Mouse (Mus musculus) lung, postnatal 36 days (tissue): ENCODE data around the gene Smyd4.

ENCODE experiments used
- DNase-seq: peaks from one replicate; pipeline ENCODE4 v3.0.0; 2022; ENCODE audit warnings: mixed read lengths

Gene Smyd4

DNA sequence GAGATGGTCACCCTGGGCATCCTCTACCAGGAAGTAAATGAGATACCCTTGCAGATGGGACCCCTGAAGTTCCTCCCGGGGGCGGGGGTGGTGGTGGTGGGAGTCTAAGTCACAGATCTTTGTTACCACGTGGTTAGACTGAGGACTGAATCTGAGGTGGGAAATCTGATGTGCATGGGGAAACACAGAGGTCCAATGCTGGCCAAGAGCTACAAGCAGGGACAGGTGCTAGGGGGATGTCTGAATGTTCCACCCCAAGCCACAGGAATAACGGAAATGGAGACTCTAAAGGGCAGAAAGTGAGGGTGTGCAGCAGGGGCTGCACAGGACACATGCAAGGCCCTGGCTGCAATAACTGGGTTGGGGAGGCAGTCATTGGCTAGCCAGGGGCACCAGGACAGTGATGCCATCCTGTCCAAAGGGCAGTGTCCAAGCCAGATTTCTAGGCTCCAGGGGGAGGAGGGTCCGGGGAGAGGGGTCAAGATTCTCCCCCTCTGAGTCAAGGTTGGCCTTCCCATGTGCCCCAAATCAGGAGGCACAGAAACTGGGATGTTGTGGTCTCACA lies 72.7 kb downstream of the Smyd4 start:
- DNase-seq: no peak

DNA sequence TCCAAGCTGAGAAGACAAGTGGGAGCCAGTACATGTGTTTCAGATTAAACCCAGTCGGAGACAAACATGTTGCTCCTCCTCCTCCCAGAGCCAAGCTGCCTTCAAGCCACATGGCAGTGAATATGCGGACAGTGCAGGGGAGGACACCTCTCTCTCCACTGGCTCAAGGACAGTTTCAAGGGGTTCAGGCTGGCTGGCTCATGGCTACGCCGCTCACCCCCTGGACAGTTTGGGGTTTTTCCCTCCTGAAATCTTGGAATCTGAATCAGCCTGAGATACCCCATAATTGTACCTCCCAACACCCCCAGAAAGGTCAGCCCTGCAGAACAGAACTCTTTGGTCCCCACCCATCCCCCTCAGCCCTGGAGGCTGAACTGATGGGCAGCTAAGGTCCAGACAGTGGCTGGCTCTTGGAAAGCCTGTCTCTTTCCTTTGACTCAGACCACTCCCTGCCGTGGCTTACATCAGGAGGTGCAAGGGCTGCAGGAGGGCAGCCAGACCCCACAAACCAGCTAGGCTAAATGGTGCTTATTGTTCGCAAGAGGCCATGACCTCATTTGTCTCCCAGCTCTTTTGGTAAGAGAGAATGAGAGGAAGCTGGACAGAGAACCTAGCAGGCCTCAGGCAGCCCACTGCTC lies 73.3 kb downstream of the Smyd4 start:
- no peak for DNase-seq

DNA sequence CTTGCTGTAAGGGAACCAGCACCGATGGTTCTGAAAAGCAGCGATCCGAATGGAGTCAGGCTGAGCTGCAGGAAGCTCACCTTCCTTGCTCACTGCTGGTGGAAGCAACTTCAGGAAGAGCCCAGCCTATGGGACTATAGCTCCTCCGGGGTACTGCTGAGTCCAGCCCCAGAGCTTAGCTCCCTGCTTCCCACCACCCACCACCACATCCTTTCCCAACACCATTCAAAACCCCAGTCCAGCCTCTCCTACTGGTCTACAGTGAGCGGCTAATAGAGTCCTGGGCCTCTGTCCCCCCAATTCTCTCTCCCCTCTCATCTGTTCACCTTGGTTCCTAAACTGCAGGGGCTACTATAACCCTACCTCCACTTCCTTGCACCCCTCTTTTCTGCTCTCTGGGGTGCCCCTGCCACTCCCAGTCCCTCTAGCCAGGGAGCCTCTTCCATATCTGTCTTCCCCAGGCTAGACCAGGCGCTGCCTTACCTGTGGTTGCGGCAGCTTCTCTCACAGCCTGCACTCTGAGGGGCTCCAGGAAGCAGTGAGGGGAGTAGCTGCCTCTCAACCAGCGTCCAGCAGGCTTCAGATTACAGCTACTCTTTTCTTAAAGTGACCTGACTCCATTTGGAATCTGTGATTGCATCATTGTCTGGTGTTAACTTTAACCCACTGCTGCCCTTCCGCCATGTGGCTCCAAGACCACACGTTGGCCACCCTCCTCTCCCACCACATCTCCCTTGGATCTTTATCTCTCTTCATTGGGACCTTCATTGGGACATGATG lies 74.0 kb downstream of the Smyd4 start, which contains the start of gene Serpinf1:
Gene Serpinf1 (minus strand): TSS at position 689 of the 780 bp plus-strand sequence.
- no peak for DNase-seq

DNA sequence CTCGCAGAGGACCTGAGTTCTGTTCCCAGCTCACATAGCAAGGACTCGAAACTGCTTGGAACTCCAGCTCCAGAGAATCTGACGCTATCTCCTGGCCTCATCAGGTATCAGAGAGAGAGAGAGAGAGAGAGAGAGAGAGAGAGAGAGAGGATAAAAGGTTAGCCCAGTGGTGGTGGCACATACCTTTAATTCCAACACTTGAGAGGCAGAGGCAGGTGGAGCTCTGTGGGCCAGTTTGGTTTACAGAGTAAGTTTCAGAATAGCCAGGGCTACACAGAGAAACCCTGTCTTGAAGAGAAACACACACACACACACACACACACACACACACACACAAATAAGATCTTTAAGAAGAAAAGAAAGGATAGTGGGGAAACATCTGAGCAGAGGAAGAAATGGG lies 74.9 kb downstream of the Smyd4 start:
- DNase-seq: no peak

DNA sequence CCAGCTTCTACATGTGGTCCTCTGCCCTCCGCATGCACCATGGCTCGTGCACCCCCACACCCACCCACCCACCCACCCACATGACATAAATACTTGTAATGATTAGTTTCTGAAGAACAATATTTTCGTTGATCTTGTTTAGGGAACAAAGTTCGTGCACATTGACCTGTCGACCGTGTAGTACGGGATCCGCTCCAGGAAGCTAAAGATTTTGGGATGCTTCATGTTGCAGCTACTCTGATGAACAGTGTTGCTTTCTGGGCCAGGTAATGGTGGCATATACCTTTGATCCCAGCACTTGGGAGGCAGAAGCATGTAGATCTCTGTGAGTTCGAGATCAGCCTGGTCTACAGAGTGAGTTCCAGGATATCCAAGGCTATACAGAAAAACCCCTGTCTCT lies 75.8 kb downstream of the Smyd4 start:
- DNase-seq: no peak

DNA sequence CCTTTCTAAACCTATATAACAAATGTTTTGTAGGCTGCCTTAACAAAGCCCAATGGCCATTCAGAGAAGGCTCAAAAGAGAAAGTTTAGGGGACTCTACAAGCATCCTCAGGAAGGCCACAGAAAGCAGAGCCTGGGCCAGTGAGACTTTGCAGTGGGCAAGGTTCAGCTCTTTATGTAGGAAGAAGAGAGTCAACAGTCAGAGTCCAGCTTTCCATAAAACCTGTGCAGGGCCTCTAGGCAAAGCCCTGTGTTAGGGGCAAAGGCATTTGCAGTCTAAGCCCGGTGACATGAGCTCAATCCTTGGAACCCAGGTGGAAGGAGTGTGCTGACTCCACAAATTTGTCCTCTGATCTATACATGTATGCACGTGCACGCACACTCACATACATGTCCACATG lies 76.2 kb downstream of the Smyd4 start:
- DNase-seq: no peak

DNA sequence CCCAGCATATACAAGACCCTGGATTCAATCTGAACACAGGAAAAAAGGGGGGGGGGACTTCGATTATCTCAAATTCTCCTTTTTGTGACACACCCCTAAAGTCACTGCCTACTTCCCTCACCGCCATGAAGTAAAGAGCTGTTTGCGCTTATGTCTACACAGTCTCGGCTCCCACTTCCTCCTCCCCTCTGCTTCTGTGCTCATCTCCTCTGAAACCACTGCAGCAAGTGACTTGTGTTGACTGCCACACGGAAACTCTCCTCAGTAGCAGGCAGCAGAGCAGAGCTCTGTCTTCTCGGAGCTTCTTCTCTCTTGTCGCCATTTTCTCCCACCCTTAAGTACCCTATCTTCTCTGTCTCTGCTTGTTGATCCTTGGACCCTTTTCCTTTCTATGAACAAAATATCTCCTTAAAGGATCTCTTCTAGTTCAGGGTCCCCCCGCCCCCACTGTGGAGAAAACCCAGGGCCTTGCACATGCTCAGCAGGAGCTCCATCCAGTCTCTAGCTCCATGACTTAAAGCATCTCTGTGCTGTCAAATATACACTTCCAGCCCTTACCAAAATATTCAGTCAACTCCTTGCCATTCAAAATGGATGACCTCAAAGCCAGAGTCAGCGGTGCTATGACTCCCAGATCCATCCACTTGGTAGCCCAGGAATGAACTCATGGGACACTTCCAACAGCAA lies 80.9 kb downstream of the Smyd4 start:
- DNase-seq: peak; percentile 51

DNA sequence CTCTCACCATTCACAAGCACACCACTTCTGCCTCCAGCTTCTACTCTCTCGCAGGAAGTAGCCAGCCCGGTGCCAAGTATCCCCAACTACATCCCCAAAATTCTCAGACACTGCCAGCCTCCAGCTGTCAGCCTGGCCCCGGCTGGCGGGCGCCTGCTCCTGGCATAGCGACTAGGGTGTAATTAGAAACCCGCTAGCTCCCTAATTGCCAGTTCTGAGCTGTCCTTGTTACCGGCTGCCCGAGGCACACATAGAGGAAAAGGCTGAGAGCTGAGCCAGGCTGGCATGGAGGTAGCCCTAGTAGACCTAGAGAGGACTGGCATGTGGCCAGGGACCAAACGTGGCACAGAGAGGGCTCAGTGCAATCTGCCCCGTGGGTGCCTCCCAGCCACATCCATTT lies 83.1 kb downstream of the Smyd4 start:
- DNase-seq: no peak

DNA sequence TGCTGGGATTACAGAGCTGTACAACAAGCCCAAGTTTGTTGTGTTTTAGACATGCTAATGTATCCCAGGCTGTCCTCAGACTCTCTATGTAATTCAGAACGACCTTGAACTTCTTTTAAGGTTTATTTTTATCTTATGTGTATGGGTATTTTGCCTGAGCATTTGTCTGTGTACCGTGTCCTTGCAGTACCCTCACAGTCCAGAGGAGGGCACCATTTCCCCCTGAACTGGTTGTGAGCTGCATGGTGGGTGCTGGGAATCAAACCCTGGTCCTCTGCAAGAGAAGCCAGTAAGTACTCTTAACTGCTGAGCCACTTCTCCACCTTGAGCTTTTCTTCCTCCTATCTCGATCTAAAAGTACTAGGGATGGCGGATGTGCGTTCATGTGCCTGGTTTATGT lies 85.9 kb downstream of the Smyd4 start:
- DNase-seq: no peak

DNA sequence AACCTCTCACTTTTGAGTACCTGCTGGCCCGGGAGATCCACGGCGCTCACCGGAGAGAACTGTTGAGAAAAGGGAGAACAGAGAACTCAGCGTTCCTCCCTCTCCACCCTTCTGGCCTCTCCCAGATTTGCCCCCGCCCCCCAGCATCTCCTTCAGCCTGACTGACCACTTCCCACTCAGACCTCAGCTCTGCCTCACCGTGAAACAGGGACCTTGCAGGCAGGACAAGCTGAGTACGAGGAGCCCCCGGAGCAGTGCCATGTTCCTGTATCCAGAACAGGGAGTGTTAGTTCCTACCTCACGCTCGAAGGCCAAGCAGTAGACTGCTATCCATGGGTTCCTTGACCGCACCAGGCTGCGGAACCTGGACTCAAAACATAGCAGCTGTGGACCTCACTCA lies 90.0 kb downstream of the Smyd4 start:
- no peak for DNase-seq

DNA sequence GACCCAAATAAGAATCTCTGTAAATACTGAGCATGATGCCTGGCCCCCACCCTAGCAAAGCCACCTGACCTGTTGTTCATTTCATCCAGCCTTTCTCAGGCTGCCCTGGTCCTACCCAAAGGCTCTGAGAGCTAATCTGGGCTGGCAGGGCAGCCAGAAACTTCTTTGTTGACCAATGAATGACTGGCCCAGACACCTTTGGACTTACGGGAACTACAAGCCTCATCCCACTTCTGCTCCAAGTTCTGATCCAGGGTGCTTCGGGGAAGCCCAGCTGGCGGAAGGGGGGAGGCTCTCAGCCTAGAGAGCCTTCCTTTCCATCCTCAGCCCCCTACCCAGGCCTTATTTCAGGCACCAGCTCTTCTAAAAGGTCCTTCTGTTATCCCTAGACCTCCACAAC lies 90.6 kb downstream of the Smyd4 start:
- DNase-seq: no peak

DNA sequence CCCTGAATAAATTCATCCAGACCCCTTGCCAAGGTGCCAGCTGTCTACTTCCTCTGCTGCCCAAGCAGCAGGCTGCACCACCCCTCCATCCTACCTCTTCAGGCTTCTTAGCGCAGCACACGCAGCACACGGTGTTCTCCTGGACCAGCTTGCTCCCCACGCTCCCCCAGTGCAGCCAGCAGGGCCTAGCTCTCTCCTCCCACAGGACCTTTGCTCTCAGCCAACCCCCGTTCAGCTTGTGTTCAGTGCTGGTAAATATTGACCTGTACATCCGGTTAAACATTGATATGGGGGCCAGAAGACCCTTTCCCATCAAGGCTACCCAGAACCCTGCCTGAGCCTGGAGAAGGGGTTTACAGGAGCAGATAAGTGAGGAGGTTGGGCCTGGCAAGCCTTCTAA lies 91.1 kb downstream of the Smyd4 start, which contains the start of gene Serpinf2:
Gene Serpinf2 (minus strand): TSS at position 229 of the 400 bp plus-strand sequence.
- DNase-seq: no peak

DNA sequence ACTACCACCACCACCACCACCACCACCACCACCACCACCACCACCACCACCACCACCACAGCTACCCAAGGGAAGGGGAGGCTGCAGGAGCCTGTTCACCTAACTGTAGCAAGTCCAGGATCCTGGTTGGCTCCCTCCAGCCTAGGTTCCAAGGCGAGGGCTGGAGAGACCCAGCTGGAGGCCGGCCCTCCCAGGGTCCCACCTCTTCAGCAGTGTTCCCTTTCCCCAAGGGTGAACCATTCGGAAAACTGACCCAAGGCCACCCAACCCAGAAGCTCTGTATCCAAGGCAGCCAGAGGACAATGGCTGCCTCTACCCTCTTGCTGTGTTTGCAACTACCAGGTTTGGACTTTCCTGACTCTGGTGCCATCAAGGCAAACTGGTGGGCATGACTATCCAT lies 91.7 kb downstream of the Smyd4 start:
- DNase-seq: no peak

DNA sequence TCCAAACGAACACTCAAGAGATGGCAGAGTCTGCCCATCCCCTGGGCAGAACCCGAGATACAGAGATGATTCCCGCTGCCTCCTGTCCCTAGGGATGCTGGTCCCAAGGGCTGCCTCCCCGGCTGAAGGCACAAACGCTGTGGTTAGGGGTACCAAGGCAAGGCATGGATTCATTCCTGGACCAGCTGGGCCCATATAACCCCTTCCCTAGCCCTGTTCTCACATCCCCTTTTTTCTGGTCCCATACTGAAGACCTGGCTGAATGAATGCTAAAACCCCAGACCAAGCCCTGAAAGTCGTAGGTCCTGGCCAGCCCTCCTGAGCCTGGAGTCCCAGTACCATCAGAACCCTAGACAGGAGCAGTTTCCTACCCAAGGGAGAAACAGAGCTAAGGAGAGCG lies 92.8 kb downstream of the Smyd4 start:
- DNase-seq: no peak

DNA sequence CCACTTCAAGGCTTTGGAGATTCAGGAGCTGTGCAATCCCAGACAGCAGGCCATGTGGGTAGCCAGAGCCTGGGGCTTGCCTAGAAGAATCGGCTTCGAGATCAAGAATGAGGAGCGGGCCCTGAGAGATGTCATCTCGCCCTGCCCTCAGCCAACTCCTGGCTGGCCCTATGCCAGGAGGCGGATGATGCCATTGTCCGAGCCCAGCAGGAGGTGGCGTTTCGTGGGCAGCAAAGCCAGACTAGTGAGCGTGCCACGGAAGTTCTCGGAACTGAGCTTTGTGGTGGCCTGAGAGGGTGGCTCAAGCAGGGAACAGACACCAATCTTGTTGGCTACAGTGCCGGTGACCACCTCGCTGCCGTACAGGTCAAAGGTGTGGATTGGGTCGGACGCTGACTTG lies 93.4 kb downstream of the Smyd4 start:
- DNase-seq: no peak

DNA sequence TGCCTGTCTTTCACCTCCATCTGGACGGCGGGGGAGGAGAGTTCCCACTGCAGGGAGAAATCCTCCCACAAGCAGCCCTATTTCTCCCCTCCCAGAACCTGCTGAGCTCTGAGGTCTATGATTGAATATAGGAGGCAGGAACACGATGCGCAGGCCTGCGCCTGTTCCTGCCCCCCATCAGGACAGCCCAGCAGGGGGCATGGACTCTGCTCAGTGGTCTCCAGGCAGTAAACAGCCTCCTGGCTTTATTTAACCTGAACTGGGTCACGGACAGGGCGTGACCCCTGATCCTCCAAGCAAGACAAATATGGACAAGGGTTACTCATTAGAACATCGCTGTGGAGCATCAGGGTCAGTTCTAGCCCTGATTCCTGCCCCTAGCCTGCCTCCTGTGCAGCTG lies 95.5 kb downstream of the Smyd4 start:
- DNase-seq: no peak

DNA sequence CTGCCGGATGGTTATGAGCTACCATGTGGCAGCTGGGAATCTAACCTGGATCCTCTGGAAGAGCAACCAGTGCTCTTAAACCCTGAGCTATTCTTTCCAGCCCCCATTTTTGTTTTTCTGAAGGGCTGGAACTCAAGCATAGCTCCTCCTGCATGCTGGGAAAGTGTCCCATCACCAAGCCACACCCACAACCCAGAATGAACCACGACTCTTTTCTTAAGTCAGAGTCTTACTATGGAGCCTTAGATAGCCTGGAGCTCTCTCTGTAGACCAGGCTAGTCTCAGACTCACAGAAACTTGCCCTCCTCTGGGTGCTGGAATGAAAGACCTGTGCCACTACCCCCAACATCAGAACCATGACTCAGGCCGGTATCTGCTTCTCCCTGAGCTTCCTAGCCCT lies 100.3 kb downstream of the Smyd4 start:
- DNase-seq: no peak

DNA sequence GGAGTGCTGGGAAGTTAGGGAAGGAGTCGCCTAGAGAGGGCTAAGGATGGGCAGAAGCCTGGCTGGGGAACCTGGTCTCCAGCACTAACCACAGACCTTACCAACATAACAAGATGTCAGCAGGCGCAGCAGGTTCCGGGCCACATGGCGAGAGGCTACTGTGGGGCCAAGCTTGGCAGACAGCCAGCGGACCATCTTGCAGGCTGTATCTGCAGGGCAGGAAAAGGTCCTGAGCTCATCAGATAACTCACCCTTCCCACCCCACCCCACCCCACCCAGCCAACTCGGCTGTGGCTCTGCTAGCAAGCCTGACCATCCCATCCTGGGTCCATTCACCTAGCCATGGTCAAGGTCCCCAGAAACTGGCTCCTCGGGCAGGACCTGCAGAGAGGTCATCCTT lies 101.5 kb downstream of the Smyd4 start:
- DNase-seq: no peak

DNA sequence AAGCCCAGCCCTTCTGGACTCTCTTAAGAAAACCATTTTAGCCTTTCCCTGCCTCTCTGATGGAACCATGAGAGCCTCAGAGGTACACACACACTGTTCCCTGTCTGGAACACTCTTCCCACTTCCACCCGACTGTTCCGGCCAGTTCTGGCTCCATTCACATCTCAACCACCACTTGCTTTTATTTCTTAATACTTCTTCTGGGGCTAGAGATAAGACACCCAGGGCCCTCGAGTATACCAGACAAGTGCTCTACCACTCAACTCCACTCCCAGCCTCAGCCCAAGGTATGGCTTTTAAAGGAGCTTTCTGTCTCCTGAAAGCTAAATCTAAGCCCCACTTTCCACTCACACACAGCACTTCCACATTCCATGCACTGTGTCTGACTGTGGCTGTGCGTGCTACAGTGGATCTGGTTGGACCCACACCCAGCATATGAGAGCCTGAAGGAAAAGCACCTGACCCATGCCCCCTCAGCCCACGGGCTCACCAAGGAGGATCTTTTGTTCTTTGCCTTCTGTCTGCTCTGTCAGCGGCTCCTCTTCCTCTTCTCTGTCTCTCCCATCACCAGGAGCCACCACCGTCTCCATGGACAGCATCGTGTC lies 102.2 kb downstream of the Smyd4 start:
- DNase-seq: peak; percentile 43

DNA sequence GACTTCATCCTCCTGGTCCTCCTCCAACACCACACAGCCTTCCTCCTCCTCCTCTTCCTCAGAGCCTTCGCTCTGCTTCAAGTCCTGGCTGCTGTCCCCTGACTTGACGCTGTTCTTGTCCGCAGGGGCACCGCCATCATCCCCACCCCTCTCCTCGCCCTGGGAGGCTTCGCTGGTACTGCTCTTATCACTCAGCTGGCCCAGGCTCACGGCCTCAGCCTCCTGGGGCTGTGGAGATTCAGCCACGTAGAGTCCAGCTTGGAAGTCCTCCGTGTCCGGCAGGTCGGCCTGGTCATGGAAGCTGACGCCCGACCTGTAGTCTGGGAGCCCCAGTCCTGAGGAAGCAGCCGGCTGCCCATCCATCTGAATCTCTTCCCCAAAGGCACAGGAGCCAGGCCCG lies 102.7 kb downstream of the Smyd4 start:
- DNase-seq: no peak

DNA sequence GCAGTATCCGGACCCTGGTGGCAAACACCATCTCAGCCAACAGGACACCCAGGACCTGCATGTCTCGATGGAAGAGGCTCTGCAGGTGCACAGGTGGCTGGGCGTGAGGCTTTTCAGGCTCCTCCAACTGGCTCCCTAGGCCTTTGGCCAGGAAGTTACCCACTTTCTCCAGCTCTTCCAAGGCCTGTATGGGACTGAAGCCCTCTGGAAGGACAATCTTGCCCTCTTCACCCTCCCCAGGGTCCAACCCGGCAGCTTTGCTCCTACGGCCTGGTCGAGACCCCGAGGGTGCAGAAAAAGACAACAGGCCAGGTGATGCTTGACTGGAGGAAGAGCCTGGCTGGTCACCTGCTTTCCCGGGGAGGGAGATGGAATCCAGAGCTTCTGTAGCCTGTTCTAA lies 103.8 kb downstream of the Smyd4 start:
- no peak for DNase-seq

DNA sequence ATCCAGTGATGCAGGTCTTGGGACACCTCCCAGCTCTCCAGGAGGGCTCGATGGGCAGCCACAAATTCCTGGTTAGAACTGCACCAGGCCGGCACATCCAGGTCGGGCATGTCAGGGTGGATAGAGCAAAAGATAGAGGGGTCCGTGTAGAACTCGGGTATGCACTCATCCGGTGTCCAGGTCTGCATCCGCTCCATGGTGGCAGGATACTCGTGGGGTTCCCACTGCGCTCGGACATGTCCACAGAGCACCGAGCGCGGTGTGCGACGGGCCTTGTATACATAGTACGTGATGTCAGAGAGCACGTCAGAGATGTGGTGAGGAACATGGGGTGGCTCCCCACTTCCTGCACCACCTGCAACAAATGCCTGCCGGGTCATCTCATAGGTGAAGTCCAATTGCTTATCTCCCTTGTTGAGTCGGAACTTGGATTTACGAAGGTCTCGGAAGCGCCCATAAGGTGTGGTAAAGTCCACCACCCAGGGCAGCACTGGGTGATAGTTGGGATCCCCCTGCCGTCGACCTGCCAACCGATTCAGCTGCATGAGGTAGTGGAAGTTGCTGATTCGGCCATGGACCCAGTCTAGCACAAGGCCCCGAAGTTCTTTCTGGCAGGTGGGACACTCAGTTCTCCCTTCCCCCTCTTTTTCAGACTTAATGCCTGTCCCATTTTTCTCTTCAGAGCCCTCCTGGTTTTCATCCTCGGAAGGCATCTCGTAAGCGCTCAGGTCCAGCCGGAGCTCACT lies 104.8 kb downstream of the Smyd4 start:
- DNase-seq: no peak
